Mouse (Mus musculus): ENCODE measurements around the gene Gpatch1.

DNA sequence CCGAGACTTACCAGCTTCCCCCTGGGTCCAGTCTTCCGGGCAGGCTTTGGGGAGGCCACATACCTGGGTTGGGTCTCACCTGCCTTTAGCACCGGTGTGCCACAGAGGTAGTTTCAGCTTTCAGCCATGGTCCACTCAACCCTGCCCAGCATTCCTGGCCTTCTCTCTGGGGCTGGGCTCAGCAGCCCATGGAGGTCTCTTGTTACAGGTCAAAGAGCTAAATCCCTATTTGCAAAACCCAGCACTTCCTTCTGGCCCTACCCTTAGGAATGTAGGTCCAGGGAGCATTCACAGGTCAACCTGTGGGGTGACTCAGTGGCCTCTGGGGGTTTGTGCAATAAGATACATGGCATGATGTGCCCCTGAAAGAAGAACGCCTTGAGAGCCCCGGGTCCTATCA is 44.6 kb upstream of the Gpatch1 start:
- TF ChIP-seq POLR2A (IDR thresholded peaks at IDR 0.05; ENCODE audit: low read depth, low read length) = no peak
- TF ChIP-seq CTCF (conservative IDR thresholded peaks at IDR 0.05; ENCODE audit: insufficient read depth, insufficient read length, low read depth, low read length) = no peak

All from kidney, adult 2 months (tissue).